Comparison of ENCODE assay signal across 8 mouse cellular contexts in the genomic region with DNA sequence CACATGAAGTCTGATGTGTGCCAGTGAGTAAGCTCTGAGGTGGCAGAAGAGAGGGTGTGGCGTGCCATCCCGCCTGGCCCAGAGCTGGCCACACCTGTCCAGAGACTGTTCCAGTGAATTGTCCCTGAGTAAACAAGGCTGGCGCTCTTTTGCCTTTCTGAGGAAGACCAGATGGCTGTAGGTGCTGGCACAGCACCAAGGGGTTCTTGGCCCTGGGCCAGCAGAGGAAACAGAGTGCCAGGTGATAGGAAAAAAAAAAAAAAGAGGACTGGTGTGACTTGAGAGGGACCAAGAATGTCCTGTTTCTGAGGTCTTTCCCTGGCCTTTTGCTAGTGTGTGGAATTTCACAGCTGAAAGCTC. TPM values are rescaled to one million over a fixed set of nuclear protein-coding genes. Genes with fewer than 3 reads are reported as not detected.
A peak's percentile ranks its signal among the peaks of the same experiment; 100 is the strongest.
DNase-seq lines count a peak whose midpoint lies in the region; ATAC-seq lines count a peak whose summit lies in the region.

No protein-coding gene starts in this region.

- H3K27me3 ChIP-seq in embryonic facial prominence, embryonic 15.5 days, result no peaks in the 10 kb centered on the region

- DNase-seq in adrenal gland, postnatal 14 days, result peak; percentile 59
- DNase-seq in adrenal gland, adult 2 months, result no peak
- peak; percentile 70 for DNase-seq in CD4-positive helper T cell, adult 2 months (ENCODE audit: low read depth, low spot score)
- peak; percentile 30 for DNase-seq in kidney, adult 9 months
- no peak for DNase-seq in gastrocnemius, adult 8-10 months (ENCODE audit: low spot score in 2 of 2)
- no peak for DNase-seq in thymus, postnatal 4 days

- no peaks in the 10 kb centered on the region for H3K9me3 ChIP-seq in embryonic facial prominence, embryonic 15.5 days (replicated peaks)

- peak overlapping the region; percentile 66 for H3K27ac ChIP-seq in embryonic facial prominence, embryonic 15.5 days (replicated peaks)

- no peak overlapping the region for H3K9ac ChIP-seq in embryonic facial prominence, embryonic 15.5 days

- H3K4me3 ChIP-seq in embryonic facial prominence, embryonic 15.5 days (replicated peaks), result no peak overlapping the region

- no peak overlapping the region for H3K4me2 ChIP-seq in embryonic facial prominence, embryonic 15.5 days (replicated peaks)

- peaks cover 19% of the 10 kb centered on the region for H3K36me3 ChIP-seq in embryonic facial prominence, embryonic 15.5 days

- 59% methylated on average over 3 of the region's 3 CpGs for WGBS in embryonic facial prominence, embryonic 15.5 days

- ATAC-seq in embryonic facial prominence, embryonic 15.5 days (ENCODE audit: insufficient number of reproducible peaks, low FRiP score, low TSS enrichment, low read depth), result peak; percentile 78
- peak; percentile 65 for ATAC-seq in megakaryocyte-erythroid progenitor cell, adult 5-6 weeks (replicated peaks; ENCODE audit: low FRiP score, low TSS enrichment, poor library complexity, severe bottlenecking)

- peaks cover 27% of the 10 kb centered on the region for H3K4me1 ChIP-seq in embryonic facial prominence, embryonic 15.5 days

RNA-seq across cellular contexts. Expression of a gene that starts 43.3 kb away (rescaled TPM):
- 260 TPM in 2 replicates for total RNA-seq in adrenal gland, postnatal 14 days (2021)
- total RNA-seq in adrenal gland, adult 2 months (2021), result 100 to 1,000 TPM; 320 to 331 TPM
- polyA plus RNA-seq in adrenal gland, adult 2 months (2012; rRNA removed), result 379 and 483 TPM in 2 replicates
- polyA plus RNA-seq in embryonic facial prominence, embryonic 15.5 days (2015; fragmentation: Nextera tagmentation; extraction: Ambion mirVana), result 497 and 506 TPM in 2 replicates
- total RNA-seq in megakaryocyte-erythroid progenitor cell, adult 5-6 weeks (2014; fragmentation: Nextera tagmentation), result 289 and 315 TPM in 2 replicates
- 118 and 123 TPM in 2 replicates for total RNA-seq in megakaryocyte-erythroid progenitor cell, adult 5-6 weeks (2017)
- 100 to 1,000 TPM; 114 to 149 (median 126) TPM for total RNA-seq in gastrocnemius, adult 8-10 months (2022)

RNA-seq across cellular contexts. Expression of a gene that starts 58.5 kb away (rescaled TPM):
- total RNA-seq in adrenal gland, postnatal 14 days (2021), result 0.41 TPM in 1 of 2 replicates, not detected in the other
- not detected for total RNA-seq in adrenal gland, adult 2 months (2021)
- polyA plus RNA-seq in adrenal gland, adult 2 months (2012; rRNA removed), result 0.06 and 0.10 TPM in 2 replicates
- polyA plus RNA-seq in embryonic facial prominence, embryonic 15.5 days (2015; fragmentation: Nextera tagmentation; extraction: Ambion mirVana), result 318 and 378 TPM in 2 replicates
- not detected in 2 replicates for total RNA-seq in megakaryocyte-erythroid progenitor cell, adult 5-6 weeks (2014; fragmentation: Nextera tagmentation)
- not detected in 2 replicates for total RNA-seq in megakaryocyte-erythroid progenitor cell, adult 5-6 weeks (2017)
- total RNA-seq in gastrocnemius, adult 8-10 months (2022), result not detected

Comparison
In these comparisons a context has a peak if more than half of its experiments do, and no peak if none do; other contexts are left out.
1. DNase-seq: peak in adrenal gland, postnatal 14 days (single experiment), CD4-positive helper T cell, adult 2 months (single experiment) and kidney, adult 9 months (single experiment); none in adrenal gland, adult 2 months (single experiment), gastrocnemius, adult 8-10 months (0 of 2) and thymus, postnatal 4 days (single experiment).